Mouse (Mus musculus): ENCODE measurements around the gene Fhl2.

Gene Fhl2

DNA sequence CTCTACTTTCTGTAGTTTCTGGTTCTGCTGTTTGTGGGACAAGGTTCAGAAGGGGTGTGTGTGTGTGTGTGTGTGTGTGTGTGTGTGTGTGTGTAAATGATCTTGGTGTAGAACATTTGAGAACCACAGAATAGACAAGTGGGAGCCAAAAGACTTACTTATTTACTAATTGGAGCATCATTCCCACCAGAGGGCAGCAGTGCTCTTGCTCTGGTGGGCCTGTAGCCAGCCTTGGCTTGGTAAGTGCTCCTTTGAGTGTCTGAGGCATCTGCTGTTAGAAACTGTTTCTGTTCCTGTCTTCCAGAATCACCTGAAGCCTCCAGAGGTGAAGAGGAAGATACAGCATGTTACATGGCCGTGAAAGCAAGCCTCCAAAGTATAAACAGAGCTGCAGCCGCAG is 83.9 kb downstream of the Fhl2 start:
- no peak for DNase-seq (ENCODE audit: low read depth, low spot score)

DNA sequence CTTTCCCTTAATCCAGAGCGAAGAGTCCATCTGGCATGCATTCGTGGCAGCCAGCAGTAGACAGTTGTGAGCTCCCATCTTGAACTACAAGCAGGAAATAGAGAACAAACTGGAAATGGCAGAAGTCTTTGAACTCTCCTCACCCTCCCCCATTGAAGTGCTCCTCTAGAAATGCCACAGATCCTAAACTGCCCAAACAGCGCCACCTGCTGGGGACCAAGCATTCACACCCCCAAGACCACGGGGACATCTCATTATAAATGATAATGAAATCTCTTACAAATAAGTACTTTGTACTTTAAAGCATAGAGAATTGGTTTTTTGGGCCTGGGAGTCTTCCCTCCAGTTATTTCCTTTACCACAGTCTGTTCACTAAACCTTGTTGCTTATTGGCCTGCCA is 86.2 kb downstream of the Fhl2 start:
- DNase-seq (ENCODE audit: low read depth, low spot score): no peak

GRCm38 (mm10) chr1:43108729-43109128 is 88.1 kb downstream of the Fhl2 start:
- DNase-seq (ENCODE audit: low read depth, low spot score): no peak

GRCm38 (mm10) chr1:43098031-43098984 is 98.5 kb downstream of the Fhl2 start, which contains the start of the genes Tgfbrap1 and AI597479:
Tgfbrap1 (minus strand) TSS chr1:43098637.
AI597479 (plus strand) TSS chr1:43098710.
- DNase-seq (ENCODE audit: low read depth, low spot score): peak; percentile 82

DNA sequence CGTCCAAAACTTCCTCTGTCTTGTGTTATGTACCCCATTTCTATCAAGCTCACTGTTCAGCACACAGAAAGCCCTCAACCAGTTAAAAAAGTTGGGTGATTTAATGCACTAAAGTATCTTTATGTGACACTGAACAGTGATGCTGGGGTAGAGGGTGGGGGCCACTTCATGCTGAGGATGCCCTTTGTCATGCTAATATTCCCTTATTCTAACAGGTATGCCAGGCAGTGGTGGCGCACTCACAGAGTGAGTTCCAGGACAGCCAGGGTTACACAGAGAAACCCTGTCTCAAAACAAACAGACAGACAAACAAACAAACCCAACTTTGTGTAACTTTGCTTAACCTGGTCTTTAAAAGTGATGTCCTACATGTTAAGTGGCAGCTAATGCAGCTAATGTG is 102.6 kb downstream of the Fhl2 start:
- DNase-seq (ENCODE audit: low read depth, low spot score): no peak

DNA sequence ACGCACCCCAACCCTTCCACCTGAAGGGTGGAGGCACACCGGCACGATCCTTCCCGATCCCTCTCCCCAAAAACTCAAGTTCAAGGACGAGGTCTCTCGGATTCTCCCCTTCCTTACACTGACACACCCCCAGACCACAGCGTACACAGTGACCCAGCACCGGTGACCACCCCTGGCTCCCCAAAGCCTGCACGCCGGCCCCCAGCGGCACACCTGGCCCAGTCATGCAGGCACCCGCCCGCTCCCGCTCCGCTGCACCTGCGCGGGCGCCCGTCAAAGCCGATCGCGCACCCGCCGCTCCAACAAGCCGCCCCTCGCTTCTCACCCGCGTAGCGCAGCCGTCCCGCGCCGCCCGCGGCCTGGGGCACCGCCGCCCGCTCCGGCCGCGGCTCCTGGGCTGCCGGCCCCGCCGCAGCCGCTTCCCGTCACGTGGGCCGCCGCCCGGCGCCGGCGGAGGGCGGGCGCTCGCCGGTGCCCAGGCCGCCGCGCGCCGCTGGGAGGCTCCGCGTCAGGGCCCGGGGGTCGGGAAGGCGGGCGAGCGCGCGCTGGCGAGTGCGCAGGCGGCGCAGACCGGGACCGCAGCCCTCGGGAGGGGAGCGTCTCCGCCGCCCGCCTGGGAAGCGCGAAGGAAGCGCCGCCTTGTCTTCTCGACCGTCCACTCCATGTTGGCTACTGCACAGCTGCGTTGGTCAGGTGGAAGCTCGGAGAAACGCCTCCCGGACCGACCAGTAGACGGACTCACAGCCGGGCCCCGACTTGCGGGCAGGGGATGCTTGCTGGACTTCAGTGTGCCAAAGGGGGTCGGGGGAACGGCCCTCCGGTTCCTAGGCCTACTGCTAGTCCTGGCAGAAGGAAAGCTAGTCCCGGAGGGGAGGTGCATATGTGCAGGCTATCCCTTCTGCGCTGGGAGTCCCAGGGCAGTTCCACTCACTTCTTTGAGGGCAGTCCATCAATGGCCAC is 104.4 kb downstream of the Fhl2 start:
- no peak for DNase-seq (ENCODE audit: low read depth, low spot score)

DNA sequence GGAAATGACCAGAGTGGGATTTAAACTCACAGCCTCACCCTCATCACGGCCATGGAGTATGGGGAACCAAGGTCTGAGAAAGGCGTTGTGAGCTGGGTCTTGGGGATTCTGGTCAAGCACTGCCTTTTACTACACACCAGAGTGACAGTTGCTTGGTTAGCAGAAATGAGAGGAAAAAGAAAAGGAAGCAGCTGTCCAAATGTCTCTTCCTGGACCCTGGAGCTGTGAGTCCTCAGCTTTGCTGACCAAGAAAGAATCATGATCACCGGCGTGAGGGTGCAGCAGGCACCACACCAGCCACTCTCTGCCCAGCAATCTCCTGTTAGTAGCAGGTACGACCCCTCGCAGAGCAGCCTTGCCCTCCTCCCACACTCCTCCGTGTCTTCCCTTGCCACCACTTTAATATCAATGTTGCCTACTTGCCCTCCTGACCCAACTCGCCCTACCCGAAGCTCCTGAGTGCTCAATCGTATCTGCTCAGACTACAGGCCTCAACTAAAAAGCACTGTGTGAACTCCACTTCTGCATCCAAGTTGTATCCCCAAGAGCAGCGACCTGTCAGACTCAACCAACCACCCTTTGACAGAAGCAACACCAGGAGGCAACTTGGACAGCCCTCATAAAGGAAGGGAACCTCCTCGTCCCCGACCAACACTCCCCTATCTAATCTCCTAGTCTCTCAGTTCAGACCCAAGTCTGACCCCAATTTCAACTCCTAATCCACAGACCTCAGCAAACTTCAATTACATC is 105.3 kb downstream of the Fhl2 start:
- DNase-seq (ENCODE audit: low read depth, low spot score): no peak

GRCm38 (mm10) chr1:43090418-43090817 is 106.4 kb downstream of the Fhl2 start:
- no peak for DNase-seq (ENCODE audit: low read depth, low spot score)

DNA sequence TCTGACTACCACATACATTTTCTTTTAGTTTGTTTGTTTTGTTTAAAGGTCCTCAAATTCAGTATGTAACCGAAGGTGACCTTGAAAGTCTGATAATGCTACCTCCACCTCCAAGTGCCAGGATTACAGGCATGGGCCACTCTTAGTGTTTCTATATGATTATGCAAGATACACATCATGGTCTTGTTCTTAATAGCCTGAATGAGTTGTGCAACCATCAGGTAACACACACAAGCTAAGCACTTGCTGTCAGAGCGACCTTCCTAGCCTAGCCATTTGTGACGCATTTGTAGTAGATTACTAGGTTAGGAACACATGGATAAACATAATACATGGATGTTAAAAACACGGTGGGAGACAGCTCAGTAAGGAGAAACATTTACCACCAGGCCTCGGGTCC is 113.8 kb downstream of the Fhl2 start:
- DNase-seq (ENCODE audit: low read depth, low spot score): no peak

GRCm38 (mm10) chr1:43078124-43078523 is 118.7 kb downstream of the Fhl2 start:
- DNase-seq (ENCODE audit: low read depth, low spot score): no peak

- DNase-seq (ENCODE audit: low read depth, low spot score): no peak
Observed at GRCm38 (mm10) chr1:43074791-43075190, 122.0 kb downstream of the Fhl2 start.

Measured in telencephalon, adult 2 months (tissue).